In genomic region chr1:119457528-119457855, GRCm38 (mm10) we compare ENCODE assay signal across 8 mouse cellular contexts. TPM values are rescaled to one million over a fixed set of nuclear protein-coding genes. Genes with fewer than 3 reads are reported as not detected.
DNase-seq lines count a peak whose midpoint lies in the region; ATAC-seq lines count a peak whose summit lies in the region.

No protein-coding gene starts in this region.

- ATAC-seq in heart, embryonic 13.5 days (ENCODE audit: extremely low read depth, insufficient number of reproducible peaks, low FRiP score, low TSS enrichment): no peak
- peak; percentile 11; the same call in 1 of the 2 replicates for ATAC-seq in forebrain, embryonic 16.5 days
- ATAC-seq in liver, embryonic 15.5 days (ENCODE audit: insufficient read depth): no peak

- H3K4me2 ChIP-seq in heart, embryonic 13.5 days: peak overlapping the region; percentile 59
- H3K4me2 ChIP-seq in forebrain, embryonic 16.5 days (ENCODE audit: low read length): no peak overlapping the region; the same call in 1 of the 2 replicates
- peak overlapping the region; percentile 26; the same call in 1 of the 2 replicates for H3K4me2 ChIP-seq in liver, embryonic 15.5 days

- H3K9me3 ChIP-seq in heart, embryonic 13.5 days: no peaks in the 10 kb centered on the region
- no peaks in the 10 kb centered on the region for H3K9me3 ChIP-seq in forebrain, embryonic 16.5 days (ENCODE audit: control insufficient read depth, low read length)
- no peaks in the 10 kb centered on the region for H3K9me3 ChIP-seq in liver, embryonic 15.5 days (replicated peaks)

- no peak overlapping the region for H3K27ac ChIP-seq in heart, embryonic 13.5 days (replicated peaks)
- no peak overlapping the region for H3K27ac ChIP-seq in forebrain, embryonic 16.5 days (ENCODE audit: low read length)
- no peak overlapping the region for H3K27ac ChIP-seq in liver, embryonic 15.5 days (replicated peaks)

- no peak overlapping the region for H3K4me3 ChIP-seq in heart, embryonic 13.5 days
- H3K4me3 ChIP-seq in forebrain, embryonic 16.5 days (replicated peaks; ENCODE audit: low read length): no peak overlapping the region
- H3K4me3 ChIP-seq in liver, embryonic 15.5 days (replicated peaks): no peak overlapping the region

- H3K9ac ChIP-seq in heart, embryonic 13.5 days: no peak overlapping the region
- no peak overlapping the region for H3K9ac ChIP-seq in forebrain, embryonic 16.5 days (replicated peaks; ENCODE audit: low read depth, low read length)
- H3K9ac ChIP-seq in liver, embryonic 15.5 days: no peak overlapping the region

- peaks cover 19% of the 10 kb centered on the region for H3K27me3 ChIP-seq in heart, embryonic 13.5 days (replicated peaks)
- no peaks in the 10 kb centered on the region for H3K27me3 ChIP-seq in forebrain, embryonic 16.5 days (replicated peaks; ENCODE audit: control insufficient read depth, insufficient read depth, low read length)
- peaks cover 24% of the 10 kb centered on the region for H3K27me3 ChIP-seq in liver, embryonic 15.5 days

- DNase-seq in heart, adult 9 months (ENCODE audit: low spot score in 2 of 2): no peak
- peak; percentile 12 for DNase-seq in CD4-positive, CD25-positive, alpha-beta regulatory T cell, adult 2 months (ENCODE audit: low read depth, low spot score)
- no peak for DNase-seq in cerebellum, adult 9-11 months
- DNase-seq in thymus, postnatal 36 days: no peak
- no peak for DNase-seq in cerebellum, adult 9-10 months

- H3K4me1 ChIP-seq in heart, embryonic 13.5 days: peaks cover 15% of the 10 kb centered on the region
- H3K4me1 ChIP-seq in forebrain, embryonic 16.5 days (replicated peaks; ENCODE audit: control insufficient read depth, insufficient read depth, low read length): peaks cover 17% of the 10 kb centered on the region
- H3K4me1 ChIP-seq in liver, embryonic 15.5 days (replicated peaks): no peaks in the 10 kb centered on the region

- no peaks in the 10 kb centered on the region for H3K36me3 ChIP-seq in heart, embryonic 13.5 days
- H3K36me3 ChIP-seq in forebrain, embryonic 16.5 days (ENCODE audit: control insufficient read depth, insufficient read depth): no peaks in the 10 kb centered on the region
- no peaks in the 10 kb centered on the region for H3K36me3 ChIP-seq in liver, embryonic 15.5 days (replicated peaks)

- 37% methylated on average over 5 of the region's 5 CpGs for WGBS in heart, embryonic 13.5 days
- WGBS in forebrain, embryonic 16.5 days: 58% methylated on average over 5 of the region's 5 CpGs
- 40% methylated on average over 5 of the region's 5 CpGs for WGBS in liver, embryonic 15.5 days (ENCODE audit: insufficient replicate concordance)

RNA-seq across cellular contexts. Expression of gene Inhbb, which starts 35.4 kb away (rescaled TPM):
- polyA plus RNA-seq in heart, embryonic 13.5 days (2015; fragmentation: Nextera tagmentation; extraction: Ambion mirVana): 0.28 and 0.55 TPM in 2 replicates
- 5.9 and 7.4 TPM in 2 replicates for polyA plus RNA-seq in forebrain, embryonic 16.5 days (2015; fragmentation: Nextera tagmentation; extraction: Ambion mirVana)
- 0.09 TPM in 2 replicates for polyA plus RNA-seq in liver, embryonic 15.5 days (2015; fragmentation: Nextera tagmentation; extraction: Ambion mirVana)

RNA-seq across cellular contexts. Expression of gene Ralb, which starts 47.1 kb away (rescaled TPM):
- polyA plus RNA-seq in heart, embryonic 13.5 days (2015; fragmentation: Nextera tagmentation; extraction: Ambion mirVana): 154 and 158 TPM in 2 replicates
- polyA plus RNA-seq in forebrain, embryonic 16.5 days (2015; fragmentation: Nextera tagmentation; extraction: Ambion mirVana): 47.6 and 54.3 TPM in 2 replicates
- polyA plus RNA-seq in liver, embryonic 15.5 days (2015; fragmentation: Nextera tagmentation; extraction: Ambion mirVana): 37.5 and 38.6 TPM in 2 replicates
